Mouse (Mus musculus) cerebellum, adult 11-12 months (tissue): Measurements from ENCODE around the gene Dcun1d1.

Experiments used
- DNase-seq: peaks from one replicate; pipeline ENCODE4 v3.0.0; 2022

Gene Dcun1d1

GRCm38 (mm10) chr3:35929831-35930230 is 7.4 kb downstream of the Dcun1d1 start:
- no peak for DNase-seq

- DNase-seq = no peak
Measured at GRCm38 (mm10) chr3:35929406-35929805, 7.8 kb downstream of the Dcun1d1 start.

- no peak for DNase-seq
Measured at GRCm38 (mm10) chr3:35925852-35926251, 11.4 kb downstream of the Dcun1d1 start.

GRCm38 (mm10) chr3:35924007-35924406 is 13.2 kb downstream of the Dcun1d1 start:
- no peak for DNase-seq

- DNase-seq = no peak
Measured at GRCm38 (mm10) chr3:35923495-35923894, 13.8 kb downstream of the Dcun1d1 start.

- DNase-seq = no peak
Measured at GRCm38 (mm10) chr3:35922522-35922921, 14.7 kb downstream of the Dcun1d1 start.

GRCm38 (mm10) chr3:35918229-35918628 is 19.0 kb downstream of the Dcun1d1 start:
- DNase-seq = no peak

- DNase-seq = no peak
Measured at GRCm38 (mm10) chr3:35908982-35909680, 28.1 kb downstream of the Dcun1d1 start.

GRCm38 (mm10) chr3:35900555-35901204 is 36.6 kb downstream of the Dcun1d1 start:
- no peak for DNase-seq

GRCm38 (mm10) chr3:35899109-35899508 is 38.1 kb downstream of the Dcun1d1 start:
- no peak for DNase-seq

- no peak for DNase-seq
Measured at GRCm38 (mm10) chr3:35897900-35898299, 39.3 kb downstream of the Dcun1d1 start.

- DNase-seq = no peak
Measured at GRCm38 (mm10) chr3:35893156-35893555, 44.1 kb downstream of the Dcun1d1 start.

- no peak for DNase-seq
Measured at GRCm38 (mm10) chr3:35891123-35891522, 46.1 kb downstream of the Dcun1d1 start.

GRCm38 (mm10) chr3:35889531-35889930 is 47.7 kb downstream of the Dcun1d1 start:
- DNase-seq = no peak

- no peak for DNase-seq
Measured at GRCm38 (mm10) chr3:35883267-35883666, 54.0 kb downstream of the Dcun1d1 start.

- DNase-seq = no peak
Measured at GRCm38 (mm10) chr3:35849326-35849725, 87.9 kb downstream of the Dcun1d1 start.
